Mouse (Mus musculus) intestine, postnatal 0 days (tissue): ENCODE measurements around the gene Stra8. TPM values are rescaled to one million over a fixed set of nuclear protein-coding genes. Genes with fewer than 3 reads are reported as not detected.

ENCODE experiments used
- ATAC-seq: fragments of 200-750 bp; cut with Nextera tagmentation; 2 replicates; pipeline ENCODE4 v1.8.0; 2017; ENCODE audit warnings: mild to moderate bottlenecking, moderate TSS enrichment, moderate library complexity
- H3K27ac ChIP-seq: fragments of 300-500 bp; sonication (generic); 2 replicates; pipeline ENCODE4 v1.5.1; 2014; ENCODE audit warnings: mild to moderate bottlenecking, low read depth, low read length, moderate library complexity
- H3K27me3 ChIP-seq: fragments of 300-500 bp; sonication (generic); replicated peaks from 2 replicates; pipeline ENCODE4 v1.6.1; 2014; ENCODE audit warnings: low read length, mixed read lengths; ENCODE audit not compliant: control insufficient read depth, insufficient read depth
- H3K36me3 ChIP-seq: fragments of 300-500 bp; sonication (generic); 2 replicates; pipeline ENCODE4 v1.6.1; 2014; ENCODE audit warnings: mild to moderate bottlenecking, moderate library complexity; ENCODE audit not compliant: control insufficient read depth, insufficient read depth
- H3K4me1 ChIP-seq: fragments of 300-500 bp; sonication (generic); replicated peaks from 2 replicates; pipeline ENCODE4 v1.6.1; 2014; ENCODE audit warnings: antibody characterized with exemption, low read length, mixed read lengths; ENCODE audit not compliant: control insufficient read depth, insufficient read depth
- H3K4me2 ChIP-seq: fragments of 300-500 bp; sonication (generic); replicated peaks from 2 replicates; pipeline ENCODE4 v1.6.1; 2014; ENCODE audit warnings: low read depth, mild to moderate bottlenecking, moderate library complexity
- H3K4me3 ChIP-seq: fragments of 300-500 bp; sonication (generic); 2 replicates; pipeline ENCODE4 v1.5.1; 2014; ENCODE audit warnings: low read depth, low read length
- H3K9ac ChIP-seq: fragments of 300-500 bp; sonication (generic); 2 replicates; pipeline ENCODE4 v1.6.1; 2014; ENCODE audit warnings: mild to moderate bottlenecking, low read depth, low read length
- H3K9me3 ChIP-seq: fragments of 300-500 bp; sonication (generic); 2 replicates; pipeline ENCODE4 v1.6.1; 2016; ENCODE audit warnings: mixed run types; ENCODE audit not compliant: control insufficient read depth
- CTCF ChIP-seq: sonication (generic); IDR thresholded peaks from 2 replicates; pipeline ENCODE4 v1.5.1; 2016; ENCODE audit warnings: low read depth, mild to moderate bottlenecking, control low read depth, antibody characterized with exemption, moderate library complexity
- WGBS: fragments of 180-500 bp; shearing (Covaris S2); extraction: QIAGEN DNeasy Blood & Tissue Kit; methylation state at CpG from one replicate; pipeline ENCODE4 v1.1.7; 2014; 5-methylcytosine and 5-hydroxymethylcytosine counted together
- polyA plus RNA-seq: library from polyadenylated mRNA; unstranded; fragments of >200 nt; fragmentation: Nextera tagmentation; extraction: Ambion mirVana; gene quantifications from 2 replicates; pipeline ENCODE4 v1.2.1, GENCODE M21; 2015

The Stra8 gene
- polyA plus RNA-seq, 1 experiment from 2014 or later = not detected

DNA sequence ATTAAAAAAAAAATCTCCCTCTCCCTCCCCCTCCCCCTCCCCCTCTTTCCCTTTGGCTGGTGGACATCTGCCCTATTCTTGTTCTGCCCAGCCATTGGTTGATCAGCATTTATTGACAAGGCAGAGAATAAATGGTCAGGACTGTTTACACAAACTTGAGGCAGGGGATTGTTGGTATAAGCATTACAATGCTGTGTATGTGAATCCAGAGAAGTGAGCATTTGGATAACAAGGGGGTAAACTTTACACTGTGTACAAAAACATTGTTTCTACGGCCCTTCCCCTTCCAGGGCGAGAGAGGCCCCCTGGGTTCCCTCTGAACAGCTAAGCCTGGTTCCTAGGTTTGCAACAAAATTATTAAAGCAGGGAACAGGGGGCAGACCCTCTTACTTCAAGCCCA, 21.5 kb downstream of the Stra8 start:
- 65% methylated on average over 2 of the region's 2 CpGs for WGBS
- Histone ChIP-seq H3K9ac (no peak overlapping the region), H3K4me1 (peaks cover 3% of the 10 kb centered on the region; the same call in 1 of the 2 replicates), H3K4me2 (no peak overlapping the region), H3K9me3 (no peaks in the 10 kb centered on the region), H3K27me3 (no peaks in the 10 kb centered on the region), H3K36me3 (no peaks in the 10 kb centered on the region), H3K27ac (no peak overlapping the region), H3K4me3 (no peak overlapping the region)
- no peak for ATAC-seq
- TF ChIP-seq CTCF = no peak

DNA sequence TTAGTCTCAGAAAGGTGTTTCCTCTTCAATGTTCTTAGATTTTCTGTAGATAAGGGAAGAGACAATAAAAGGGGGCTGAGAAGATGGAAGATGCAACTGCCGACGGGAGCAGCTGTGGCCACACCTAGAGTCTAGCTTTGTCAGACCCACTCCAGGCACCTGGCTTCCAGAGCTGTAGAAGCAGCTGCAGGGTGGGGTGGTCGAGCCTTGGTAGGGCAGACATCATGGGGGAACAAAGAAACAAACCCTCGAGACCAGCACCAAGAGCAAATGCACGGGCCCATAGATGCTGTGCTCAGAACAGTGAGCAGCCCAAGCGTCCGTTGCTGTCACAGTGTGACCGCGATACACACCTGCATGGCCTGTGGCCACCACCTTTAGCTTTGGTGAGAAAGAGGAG, 22.5 kb downstream of the Stra8 start:
- H3K4me2 ChIP-seq = no peak overlapping the region
- H3K9ac ChIP-seq = no peak overlapping the region
- WGBS = 85% methylated on average over 9 of the region's 9 CpGs
- no peak for ATAC-seq
- H3K9me3 ChIP-seq = no peaks in the 10 kb centered on the region
- TF ChIP-seq CTCF = no peak
- H3K27me3 ChIP-seq = no peaks in the 10 kb centered on the region
- no peak overlapping the region for H3K4me3 ChIP-seq
- H3K36me3 ChIP-seq = no peaks in the 10 kb centered on the region
- H3K4me1 ChIP-seq = peaks cover 3% of the 10 kb centered on the region; the same call in 1 of the 2 replicates
- H3K27ac ChIP-seq = no peak overlapping the region

DNA sequence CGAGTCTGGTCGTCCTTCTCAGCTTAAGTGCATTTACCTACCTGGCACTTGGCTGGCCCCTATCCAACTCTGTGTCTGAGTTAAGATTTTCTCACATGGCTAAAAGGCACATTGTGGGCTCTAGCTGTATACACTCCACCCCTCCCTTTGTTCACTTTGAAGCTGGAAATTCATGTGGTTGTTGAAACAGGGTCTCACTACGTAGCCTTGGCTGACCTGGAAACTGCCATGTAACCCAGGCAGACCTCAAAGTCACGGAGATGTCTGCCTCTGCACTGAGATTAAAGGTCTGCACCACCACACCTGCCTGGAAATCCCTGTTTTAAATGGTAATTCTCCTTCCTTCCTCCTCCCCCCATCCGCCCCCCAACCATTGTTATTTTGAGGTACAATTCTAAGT, 23.5 kb downstream of the Stra8 start:
- 66% methylated on average over 5 of the region's 5 CpGs for WGBS
- no peak for TF ChIP-seq CTCF
- H3K9me3 ChIP-seq = no peaks in the 10 kb centered on the region
- H3K4me3 ChIP-seq = no peak overlapping the region
- no peak for ATAC-seq
- no peaks in the 10 kb centered on the region; the same call in 1 of the 2 replicates for H3K36me3 ChIP-seq
- peaks cover 3% of the 10 kb centered on the region; the same call in 1 of the 2 replicates for H3K4me1 ChIP-seq
- no peak overlapping the region for H3K27ac ChIP-seq
- H3K4me2 ChIP-seq = no peak overlapping the region
- no peaks in the 10 kb centered on the region for H3K27me3 ChIP-seq
- no peak overlapping the region for H3K9ac ChIP-seq

DNA sequence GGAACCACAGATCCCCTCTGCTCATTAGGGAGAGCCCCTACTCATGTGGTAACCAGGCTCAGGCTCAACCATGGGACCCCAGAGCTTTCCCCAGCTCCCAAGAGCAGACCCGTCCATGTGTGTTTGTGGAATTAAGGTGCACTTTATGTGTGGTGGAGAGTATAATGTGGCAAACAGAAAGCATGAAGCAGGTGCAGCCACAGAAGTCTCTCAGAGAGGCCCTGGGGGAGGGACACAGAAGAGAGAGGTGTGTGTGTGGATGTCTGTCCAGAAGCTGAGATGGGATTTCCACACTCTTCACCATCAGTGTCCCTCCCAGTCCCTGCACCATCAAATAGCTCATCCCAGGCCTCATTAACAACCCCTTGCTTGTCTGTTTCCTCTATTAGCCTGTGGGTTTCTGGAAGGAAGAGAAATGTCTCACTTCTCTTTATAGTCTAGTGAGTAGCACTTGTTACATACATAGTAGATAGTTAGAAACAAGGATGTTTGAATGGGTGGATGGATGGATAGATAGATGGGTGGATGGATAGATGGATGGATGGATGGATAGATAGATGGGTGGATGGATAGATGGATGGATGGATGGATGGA, 26.6 kb downstream of the Stra8 start:
- no peaks in the 10 kb centered on the region; the same call in 1 of the 2 replicates for H3K36me3 ChIP-seq
- 85% methylated on average over 1 of the region's 1 CpGs for WGBS
- no peak overlapping the region for H3K27ac ChIP-seq
- H3K9ac ChIP-seq = no peak overlapping the region
- no peak for TF ChIP-seq CTCF
- no peaks in the 10 kb centered on the region for H3K27me3 ChIP-seq
- H3K9me3 ChIP-seq = no peaks in the 10 kb centered on the region
- no peak overlapping the region for H3K4me3 ChIP-seq
- H3K4me1 ChIP-seq = no peaks in the 10 kb centered on the region
- no peak for ATAC-seq
- H3K4me2 ChIP-seq = no peak overlapping the region

DNA sequence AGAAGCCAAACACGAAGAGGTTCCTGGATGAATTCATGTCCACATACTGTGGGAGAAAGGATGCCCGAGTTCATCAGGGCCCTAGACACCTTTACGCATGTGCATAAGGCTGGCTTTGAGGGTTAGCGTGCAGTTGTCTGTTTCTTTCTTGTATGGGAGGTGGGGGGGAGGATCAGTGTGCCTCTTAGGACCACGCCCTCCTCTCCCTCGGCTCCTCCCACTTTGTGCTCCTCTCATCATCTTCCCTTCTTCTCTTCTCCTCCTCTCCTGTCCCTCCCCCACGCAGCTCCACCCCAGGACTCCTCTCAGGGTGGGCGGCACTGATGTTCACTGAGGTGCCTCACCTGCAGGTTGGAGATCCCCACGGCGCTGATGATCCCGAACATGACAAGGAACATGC, 28.5 kb downstream of the Stra8 start:
- WGBS = 33% methylated on average over 11 of the region's 11 CpGs
- Histone ChIP-seq H3K9ac (no peak overlapping the region), H3K4me3 (no peak overlapping the region)

DNA sequence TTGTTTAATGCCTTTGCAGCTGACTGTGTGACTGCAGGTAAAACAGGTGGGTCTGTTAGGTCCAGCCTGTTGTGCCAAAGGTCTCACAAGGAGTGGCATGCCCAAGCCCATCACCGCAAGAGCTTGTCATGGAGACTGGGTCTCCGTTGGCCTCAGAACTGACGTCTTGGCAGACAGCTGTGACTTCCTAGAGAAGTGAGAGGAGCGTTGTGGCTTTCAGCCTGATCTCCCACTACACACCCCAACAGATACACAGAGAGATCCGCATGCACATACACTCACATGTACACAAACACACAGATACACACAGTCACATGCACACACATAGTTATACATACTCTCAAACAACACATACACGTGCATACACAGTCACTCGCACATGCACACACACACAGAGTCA, 31.6 kb downstream of the Stra8 start:
- no peak for TF ChIP-seq CTCF
- WGBS = 85% methylated on average over 7 of the region's 7 CpGs
- Histone ChIP-seq H3K27me3 (no peaks in the 10 kb centered on the region), H3K4me1 (no peaks in the 10 kb centered on the region), H3K27ac (no peak overlapping the region), H3K9ac (no peak overlapping the region), H3K36me3 (no peaks in the 10 kb centered on the region; the same call in 1 of the 2 replicates), H3K4me2 (no peak overlapping the region), H3K4me3 (no peak overlapping the region), H3K9me3 (no peaks in the 10 kb centered on the region)
- no peak for ATAC-seq

More for the DNA sequence above, 28.5 kb downstream of the Stra8 start:
- Histone ChIP-seq H3K4me2 (no peak overlapping the region), H3K36me3 (no peaks in the 10 kb centered on the region; the same call in 1 of the 2 replicates), H3K4me1 (no peaks in the 10 kb centered on the region), H3K9me3 (no peaks in the 10 kb centered on the region), H3K27me3 (no peaks in the 10 kb centered on the region), H3K27ac (no peak overlapping the region)
- no peak for ATAC-seq
- no peak for TF ChIP-seq CTCF
